Mouse (Mus musculus) left cerebral cortex, adult 6 months (tissue): ENCODE data around the gene Ticrr. TPM values are rescaled to one million over a fixed set of nuclear protein-coding genes. Genes with fewer than 3 reads are reported as not detected.

Source experiments
- long read RNA-seq, 2 experiments: library from polyadenylated mRNA; unstranded; transcript quantifications; one replicate each; pipeline ENCODE4 v2.0.0; 2019 to 2020
- polyA plus RNA-seq: library from polyadenylated mRNA; unstranded; fragments of <200 nt; fragmentation: Nextera tagmentation; gene quantifications from 2 replicates; pipeline ENCODE4 v1.2.3, GENCODE M21; 2021

Ticrr gene
- polyA plus RNA-seq: 0.04 and 0.09 TPM in 2 replicates
- long read RNA-seq, experiment 1: 0 reads
- long read RNA-seq, experiment 2: 0 reads

DNA sequence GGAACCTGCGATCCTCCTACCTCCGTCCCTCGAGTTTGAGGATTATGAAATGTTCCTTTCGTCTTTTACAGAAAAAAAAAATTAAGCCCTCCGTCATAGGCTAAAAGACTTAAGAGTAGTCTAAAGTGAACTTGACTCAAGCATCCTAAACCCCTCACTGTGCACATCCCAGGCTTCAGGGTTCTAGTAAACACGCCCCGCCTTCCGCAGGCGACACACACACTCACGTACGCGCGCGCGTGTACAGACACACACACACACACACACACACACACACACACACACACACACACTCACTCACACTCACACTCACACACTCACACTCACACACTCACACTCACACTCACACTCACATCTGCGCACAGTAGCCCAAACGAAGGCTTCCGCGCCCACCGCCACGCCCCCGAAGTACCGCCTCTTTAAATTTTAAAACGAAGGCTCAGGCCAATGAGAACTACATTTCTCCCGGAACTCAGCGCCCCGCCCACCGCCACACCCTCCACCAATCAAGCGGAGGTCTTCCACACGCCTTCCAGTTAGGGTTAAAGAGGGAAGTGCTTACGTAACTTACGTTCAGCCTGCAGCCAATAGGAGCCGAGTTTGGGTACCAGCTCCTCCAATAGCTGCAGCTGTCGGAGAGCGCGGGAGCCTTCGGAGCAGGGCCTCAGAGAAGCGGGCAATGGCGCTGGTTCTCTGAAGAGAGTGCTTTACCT is at the start of gene Ticrr:
Gene Ticrr, plus strand, starts transcription at position 619 of the 713 bp plus-strand sequence.

GRCm38 (mm10) chr7:79617418-79617817 is 42.6 kb upstream of the Ticrr start, which contains the start of gene Rhcg:
Gene Rhcg, minus strand, starts transcription at chr7:79617657.

DNA sequence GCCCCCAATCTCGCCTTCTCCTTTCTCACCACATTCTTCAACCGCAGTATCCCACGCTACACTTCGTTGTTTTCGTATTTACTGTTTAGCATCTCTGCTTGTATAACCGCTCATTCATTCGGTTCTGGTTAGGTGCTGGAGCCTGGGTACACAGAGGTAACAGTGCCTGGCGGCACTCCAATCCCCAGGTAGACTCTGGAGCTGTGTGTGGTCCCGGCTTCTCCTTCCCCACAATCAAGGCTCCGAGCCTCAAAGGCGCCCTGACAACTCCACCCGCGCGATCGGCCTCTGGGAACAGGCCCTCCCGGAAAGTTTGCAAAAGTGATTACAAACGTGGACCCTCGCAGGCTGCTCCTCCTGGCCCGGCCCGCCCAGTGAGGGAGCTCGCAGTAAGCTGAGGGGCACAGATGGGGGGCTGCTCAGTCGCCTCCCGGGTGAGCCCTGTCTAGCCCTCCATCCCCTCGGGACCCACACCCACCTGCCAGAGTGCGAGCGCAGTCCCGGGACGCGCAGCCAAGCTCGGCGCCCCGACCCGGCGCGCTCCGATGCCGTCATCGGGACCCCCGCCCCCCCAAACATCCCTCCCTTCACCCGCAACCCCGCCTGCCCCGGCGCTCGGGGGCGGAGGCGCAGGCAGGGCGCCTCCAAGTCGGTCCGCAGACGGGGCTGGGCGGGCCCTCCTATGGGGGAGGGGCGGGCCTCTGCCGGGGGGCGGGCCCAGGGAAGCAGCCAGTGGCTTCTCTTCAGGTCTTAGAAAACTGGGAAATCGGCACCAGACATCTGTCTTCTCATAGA is 55.4 kb downstream of the Ticrr start, which contains the start of gene Kif7:
Gene Kif7, minus strand, starts transcription at position 534 of the 795 bp plus-strand sequence.

DNA sequence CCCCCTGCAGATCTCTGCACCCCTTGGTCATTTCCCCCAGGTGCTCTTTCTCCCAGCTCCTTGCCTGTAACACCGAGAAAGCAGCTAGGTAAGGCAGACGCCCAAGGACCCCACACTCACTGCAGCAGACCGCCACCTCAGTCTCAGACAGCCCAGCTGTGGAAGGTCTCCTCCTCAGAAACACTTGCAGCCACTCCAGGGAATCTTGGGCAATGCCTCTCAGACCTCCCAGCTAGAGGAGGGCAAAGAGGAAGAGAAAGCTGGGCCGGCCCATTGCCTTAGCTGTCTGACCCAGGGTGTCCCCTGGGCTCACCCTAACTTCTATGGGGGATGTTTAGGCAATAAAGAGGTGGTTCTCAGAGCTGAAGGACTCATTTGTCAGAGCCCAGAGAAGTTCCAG is 72.6 kb downstream of the Ticrr start, which contains the start of gene Plin1:
Gene Plin1, minus strand, starts transcription at position 282 of the 400 bp plus-strand sequence.

GRCm38 (mm10) chr7:79742659-79743536 is 82.9 kb downstream of the Ticrr start, which contains the start of the genes Pex11a and Wdr93:
Gene Pex11a, minus strand, starts transcription at chr7:79743131.
Gene Wdr93, plus strand, starts transcription at chr7:79743163.

Other genes starting within 250 kb of the Ticrr start
- 12.4 and 15.9 TPM in 2 replicates for gene Polg, start 193.8 kb upstream of the Ticrr start, polyA plus RNA-seq
- 0.88 and 1.3 TPM in 2 replicates for gene Rhcg, start 42.5 kb upstream of the Ticrr start, polyA plus RNA-seq
- gene Kif7, start 55.5 kb downstream of the Ticrr start, polyA plus RNA-seq: 0.20 and 0.40 TPM in 2 replicates
- 0.13 TPM in 1 of 2 replicates, not detected in the other for gene Plin1, start 72.7 kb downstream of the Ticrr start, polyA plus RNA-seq
- 14.2 and 15.5 TPM in 2 replicates for gene Pex11a, start 82.9 kb downstream of the Ticrr start, polyA plus RNA-seq
- 0.25 and 0.33 TPM in 2 replicates for gene Wdr93, start 83.0 kb downstream of the Ticrr start, polyA plus RNA-seq
- 0.11 and 0.21 TPM in 2 replicates for gene Mesp1, start 133.6 kb downstream of the Ticrr start, polyA plus RNA-seq
- 0.53 and 0.72 TPM in 2 replicates for gene Mesp2, start 150.5 kb downstream of the Ticrr start, polyA plus RNA-seq
- gene Anpep, start 200.9 kb downstream of the Ticrr start, polyA plus RNA-seq: 0.34 and 0.44 TPM in 2 replicates